Mouse (Mus musculus): ENCODE results near the gene Uggt1. TPM values are rescaled to one million over a fixed set of nuclear protein-coding genes. Genes with fewer than 3 reads are reported as not detected.
A peak's percentile ranks its signal among the peaks of the same experiment; 100 is the strongest.

Gene Uggt1
- polyA plus RNA-seq, 1 experiment from 2014 or later: 80.7 TPM

GRCm38 (mm10) chr1:36233218-36233617, 11.3 kb downstream of the Uggt1 start:
- Histone ChIP-seq H3K9me3 (ENCODE audit: control insufficient read depth, low read length) (no peaks in the 10 kb centered on the region), H3K4me3 (ENCODE audit: low read depth, low read length) (no peak overlapping the region), H3K27me3 (ENCODE audit: control insufficient read depth, insufficient read depth, low read length) (no peaks in the 10 kb centered on the region), H3K4me2 (no peak overlapping the region), H3K27ac (ENCODE audit: low read depth, low read length) (no peak overlapping the region), H3K9ac (ENCODE audit: low read length) (no peak overlapping the region), H3K36me3 (ENCODE audit: control insufficient read depth, insufficient read depth, low read length) (peaks cover 6% of the 10 kb centered on the region; the same call in 1 of the 2 replicates), H3K4me1 (ENCODE audit: control insufficient read depth, insufficient read depth, low read length) (no peaks in the 10 kb centered on the region)
- 90% methylated on average over 6 of the region's 6 CpGs for WGBS
- DNase-seq (ENCODE audit: low spot score, missing footprints) (peak; percentile 23), ATAC-seq (ENCODE audit: low FRiP score) (no peak)

- Histone ChIP-seq H3K36me3 (ENCODE audit: control insufficient read depth, insufficient read depth, low read length) (peaks cover 9% of the 10 kb centered on the region; the same call in 1 of the 2 replicates), H3K4me3 (ENCODE audit: low read depth, low read length) (no peak overlapping the region), H3K9me3 (ENCODE audit: control insufficient read depth, low read length) (no peaks in the 10 kb centered on the region), H3K27ac (ENCODE audit: low read depth, low read length) (no peak overlapping the region), H3K4me1 (ENCODE audit: control insufficient read depth, insufficient read depth, low read length) (no peaks in the 10 kb centered on the region), H3K4me2 (no peak overlapping the region), H3K9ac (ENCODE audit: low read length) (no peak overlapping the region), H3K27me3 (ENCODE audit: control insufficient read depth, insufficient read depth, low read length) (no peaks in the 10 kb centered on the region)
- 90% methylated on average over 7 of the region's 7 CpGs for WGBS
- DNase-seq (ENCODE audit: low spot score, missing footprints): peak; percentile 26
- no peak for ATAC-seq (ENCODE audit: low FRiP score)
Observed at GRCm38 (mm10) chr1:36230919-36231705, 13.4 kb downstream of the Uggt1 start.

- ATAC-seq (ENCODE audit: low FRiP score) (no peak), DNase-seq (ENCODE audit: low spot score, missing footprints) (peak; percentile 77)
- Histone ChIP-seq H3K4me3 (ENCODE audit: low read depth, low read length) (no peak overlapping the region), H3K27me3 (ENCODE audit: control insufficient read depth, insufficient read depth, low read length) (no peaks in the 10 kb centered on the region), H3K27ac (ENCODE audit: low read depth, low read length) (no peak overlapping the region), H3K9ac (ENCODE audit: low read length) (no peak overlapping the region), H3K4me1 (ENCODE audit: control insufficient read depth, insufficient read depth, low read length) (no peaks in the 10 kb centered on the region), H3K4me2 (no peak overlapping the region), H3K36me3 (ENCODE audit: control insufficient read depth, insufficient read depth, low read length) (0 out of 2 replicates have a peak, but pooled peaks cover 5% of the 10 kb centered on the region), H3K9me3 (ENCODE audit: control insufficient read depth, low read length) (no peaks in the 10 kb centered on the region)
- WGBS: 87% methylated on average over 9 of the region's 9 CpGs
Observed at GRCm38 (mm10) chr1:36228461-36228860, 16.1 kb downstream of the Uggt1 start.

GRCm38 (mm10) chr1:36224648-36225047, 19.9 kb downstream of the Uggt1 start:
- Histone ChIP-seq H3K4me3 (ENCODE audit: low read depth, low read length) (no peak overlapping the region), H3K27ac (ENCODE audit: low read depth, low read length) (no peak overlapping the region), H3K27me3 (ENCODE audit: control insufficient read depth, insufficient read depth, low read length) (no peaks in the 10 kb centered on the region), H3K4me1 (ENCODE audit: control insufficient read depth, insufficient read depth, low read length) (no peaks in the 10 kb centered on the region), H3K9me3 (ENCODE audit: control insufficient read depth, low read length) (no peaks in the 10 kb centered on the region), H3K9ac (ENCODE audit: low read length) (no peak overlapping the region), H3K4me2 (no peak overlapping the region), H3K36me3 (ENCODE audit: control insufficient read depth, insufficient read depth, low read length) (peaks cover 8% of the 10 kb centered on the region)
- DNase-seq (ENCODE audit: low spot score, missing footprints) (peak; percentile 23), ATAC-seq (ENCODE audit: low FRiP score) (no peak)
- WGBS: 89% methylated on average over 3 of the region's 3 CpGs

GRCm38 (mm10) chr1:36214324-36214723, 30.2 kb downstream of the Uggt1 start:
- H3K4me3 ChIP-seq (ENCODE audit: low read depth, low read length): no peak overlapping the region
- no peak overlapping the region for H3K9ac ChIP-seq (ENCODE audit: low read length)
- no peaks in the 10 kb centered on the region for H3K9me3 ChIP-seq (ENCODE audit: control insufficient read depth, low read length)
- DNase-seq (ENCODE audit: low spot score, missing footprints): peak; percentile 21
- WGBS: 90% methylated on average over 4 of the region's 4 CpGs
- no peaks in the 10 kb centered on the region for H3K27me3 ChIP-seq (ENCODE audit: control insufficient read depth, insufficient read depth, low read length)
- H3K4me1 ChIP-seq (ENCODE audit: control insufficient read depth, insufficient read depth, low read length): no peaks in the 10 kb centered on the region
- H3K4me2 ChIP-seq: no peak overlapping the region
- no peak overlapping the region for H3K27ac ChIP-seq (ENCODE audit: low read depth, low read length)
- H3K36me3 ChIP-seq (ENCODE audit: control insufficient read depth, insufficient read depth, low read length): peaks cover 5% of the 10 kb centered on the region; the same call in 1 of the 2 replicates
- ATAC-seq (ENCODE audit: low FRiP score): no peak

GRCm38 (mm10) chr1:36201739-36202138, 42.8 kb downstream of the Uggt1 start:
- Histone ChIP-seq H3K9me3 (ENCODE audit: control insufficient read depth, low read length) (no peaks in the 10 kb centered on the region), H3K4me3 (ENCODE audit: low read depth, low read length) (no peak overlapping the region), H3K27ac (ENCODE audit: low read depth, low read length) (no peak overlapping the region)

GRCm38 (mm10) chr1:36194482-36194881, 50.0 kb downstream of the Uggt1 start:
- H3K36me3 ChIP-seq (ENCODE audit: control insufficient read depth, insufficient read depth, low read length): peaks cover 18% of the 10 kb centered on the region; the same call in 1 of the 2 replicates
- no peak overlapping the region for H3K4me3 ChIP-seq (ENCODE audit: low read depth, low read length)
- DNase-seq (ENCODE audit: low spot score, missing footprints) (peak; percentile 53), ATAC-seq (ENCODE audit: low FRiP score) (no peak)
- no peak overlapping the region for H3K4me2 ChIP-seq
- no peaks in the 10 kb centered on the region for H3K27me3 ChIP-seq (ENCODE audit: control insufficient read depth, insufficient read depth, low read length)
- H3K27ac ChIP-seq (ENCODE audit: low read depth, low read length): no peak overlapping the region
- H3K9me3 ChIP-seq (ENCODE audit: control insufficient read depth, low read length): no peaks in the 10 kb centered on the region
- no peaks in the 10 kb centered on the region for H3K4me1 ChIP-seq (ENCODE audit: control insufficient read depth, insufficient read depth, low read length)
- WGBS: 93% methylated on average over 3 of the region's 3 CpGs
- no peak overlapping the region for H3K9ac ChIP-seq (ENCODE audit: low read length)

More at GRCm38 (mm10) chr1:36201739-36202138, 42.8 kb downstream of the Uggt1 start:
- 95% methylated on average over 12 of the region's 12 CpGs for WGBS
- Histone ChIP-seq H3K4me1 (ENCODE audit: control insufficient read depth, insufficient read depth, low read length) (no peaks in the 10 kb centered on the region), H3K9ac (ENCODE audit: low read length) (no peak overlapping the region), H3K36me3 (ENCODE audit: control insufficient read depth, insufficient read depth, low read length) (peaks cover 5% of the 10 kb centered on the region; the same call in 1 of the 2 replicates), H3K4me2 (no peak overlapping the region), H3K27me3 (ENCODE audit: control insufficient read depth, insufficient read depth, low read length) (no peaks in the 10 kb centered on the region)
- ATAC-seq (ENCODE audit: low FRiP score) (no peak), DNase-seq (ENCODE audit: low spot score, missing footprints) (no peak)

GRCm38 (mm10) chr1:36191966-36192365, 52.6 kb downstream of the Uggt1 start:
- Histone ChIP-seq H3K9ac (ENCODE audit: low read length) (no peak overlapping the region), H3K9me3 (ENCODE audit: control insufficient read depth, low read length) (no peaks in the 10 kb centered on the region), H3K27ac (ENCODE audit: low read depth, low read length) (no peak overlapping the region), H3K36me3 (ENCODE audit: control insufficient read depth, insufficient read depth, low read length) (peaks cover 18% of the 10 kb centered on the region; the same call in 1 of the 2 replicates), H3K4me2 (no peak overlapping the region), H3K4me1 (ENCODE audit: control insufficient read depth, insufficient read depth, low read length) (no peaks in the 10 kb centered on the region), H3K4me3 (ENCODE audit: low read depth, low read length) (no peak overlapping the region), H3K27me3 (ENCODE audit: control insufficient read depth, insufficient read depth, low read length) (no peaks in the 10 kb centered on the region)
- 92% methylated on average over 11 of the region's 11 CpGs for WGBS
- no peak for ATAC-seq (ENCODE audit: low FRiP score)
- no peak for DNase-seq (ENCODE audit: low spot score, missing footprints)

- Histone ChIP-seq H3K36me3 (ENCODE audit: control insufficient read depth, insufficient read depth, low read length) (peaks cover 24% of the 10 kb centered on the region), H3K27me3 (ENCODE audit: control insufficient read depth, insufficient read depth, low read length) (no peaks in the 10 kb centered on the region)
Observed at GRCm38 (mm10) chr1:36180038-36180437, 64.5 kb downstream of the Uggt1 start.

More at GRCm38 (mm10) chr1:36180038-36180437, 64.5 kb downstream of the Uggt1 start:
- ATAC-seq (ENCODE audit: low FRiP score) (no peak), DNase-seq (ENCODE audit: low spot score, missing footprints) (no peak)
- Histone ChIP-seq H3K9me3 (ENCODE audit: control insufficient read depth, low read length) (no peaks in the 10 kb centered on the region), H3K4me2 (no peak overlapping the region), H3K4me3 (ENCODE audit: low read depth, low read length) (no peak overlapping the region), H3K9ac (ENCODE audit: low read length) (no peak overlapping the region), H3K4me1 (ENCODE audit: control insufficient read depth, insufficient read depth, low read length) (no peaks in the 10 kb centered on the region), H3K27ac (ENCODE audit: low read depth, low read length) (no peak overlapping the region)
- WGBS: 89% methylated on average over 5 of the region's 5 CpGs

Measured in midbrain, embryonic 11.5 days (tissue).